Mouse (Mus musculus) heart, adult 2 months (tissue): Measurements from ENCODE around the gene Gm45140. TPM values are rescaled to one million over a fixed set of nuclear protein-coding genes. Genes with fewer than 3 reads are reported as not detected.

Experiments used
- DNase-seq, 2 experiments: peaks; one replicate each; pipeline ENCODE4 v3.0.0; 2021
- H3K27ac ChIP-seq: fragments of 200-600 bp; 2 replicates; pipeline ENCODE4 v1.8.1; 2022
- H3K27me3 ChIP-seq: fragments of 200-500 bp; 2 replicates; pipeline ENCODE4 v1.6.1; 2012; ENCODE audit warnings: mild to moderate bottlenecking, low read length, inconsistent platforms, mixed read lengths; ENCODE audit not compliant: control insufficient read depth, insufficient read depth
- H3K36me3 ChIP-seq: fragments of 200-500 bp; 2 replicates; pipeline ENCODE4 v1.6.1; 2012; ENCODE audit warnings: low read length, inconsistent platforms; ENCODE audit not compliant: control insufficient read depth, insufficient read depth
- H3K4me1 ChIP-seq: fragments of 200-500 bp; 2 replicates; pipeline ENCODE4 v1.6.1; 2011; ENCODE audit warnings: low read length; ENCODE audit not compliant: control insufficient read depth, insufficient read depth
- H3K4me3 ChIP-seq: fragments of 200-600 bp; 2 replicates; pipeline ENCODE4 v1.8.1; 2022
- H3K79me2 ChIP-seq: fragments of 200-500 bp; replicated peaks from 2 replicates; pipeline ENCODE4 v1.6.1; 2012; ENCODE audit warnings: mild to moderate bottlenecking, inconsistent platforms, low read length, moderate library complexity, mixed read lengths; ENCODE audit not compliant: control insufficient read depth, insufficient read depth
- H3K9ac ChIP-seq: fragments of 200-500 bp; 2 replicates; pipeline ENCODE4 v1.6.1; 2012; ENCODE audit warnings: low read depth, mild to moderate bottlenecking, control low read depth, inconsistent platforms, low read length, mixed read lengths
- CTCF ChIP-seq: fragments of 200-600 bp; IDR thresholded peaks from 2 replicates; pipeline ENCODE4 v1.8.1; 2022; ENCODE audit warnings: antibody characterized with exemption, mild to moderate bottlenecking, moderate library complexity
- EP300 ChIP-seq: fragments of 200-500 bp; IDR thresholded peaks from 2 replicates; pipeline ENCODE4 v1.6.1; 2011; ENCODE audit warnings: low read depth, low read length, control low read depth; ENCODE audit not compliant: insufficient read depth
- POLR2A ChIP-seq: fragments of 200-500 bp; IDR thresholded peaks from 2 replicates; pipeline ENCODE4 v1.6.1; 2011; ENCODE audit warnings: mild to moderate bottlenecking, low read depth, low read length, control low read depth; ENCODE audit not compliant: insufficient read depth
- WGBS: fragments of 180-500 bp; shearing (Covaris S2); methylation state at CpG from one replicate; pipeline ENCODE4 v1.1.7; 2018; 5-methylcytosine and 5-hydroxymethylcytosine counted together
- intact Hi-C: fragments of 180-260 bp; cut with DNase I; formaldehyde crosslinking; loops from one replicate; pipeline ENCODE4 v1.15.1; 2025
- polyA plus RNA-seq: library from polyadenylated mRNA; depleted of rRNA; stranded (reverse); fragments of >200 nt; gene quantifications from 2 replicates; pipeline ENCODE4 v1.2.3, GENCODE M21; 2012
- total RNA-seq, 2 experiments: library from RNA; stranded (reverse); gene quantifications; 2 replicates each; pipeline ENCODE4 v1.2.3; 2021

Gene Gm45140
- total and polyA plus RNA-seq, 3 experiments: 0.16 to 1.4 (median 0.23) TPM

- intact Hi-C loops: loop anchor here (5.0 to 10.0 kb wide), 3 partner anchors 50 to 343 kb away; partner anchors contain the start of genes Copg1 and Rab43
Measured at GRCm38 (mm10) chr6:87762161-87762560, 73.4 kb downstream of the Gm45140 start.

GRCm38 (mm10) chr6:87759850-87760249 is 75.7 kb downstream of the Gm45140 start:
- no peak overlapping the region for H3K27ac ChIP-seq
- no peaks in the 10 kb centered on the region for H3K79me2 ChIP-seq
- no peak for DNase-seq
- H3K9ac ChIP-seq: no peak overlapping the region
- 62% methylated on average over 3 of the region's 3 CpGs for WGBS
- H3K27me3 ChIP-seq: no peaks in the 10 kb centered on the region
- TF ChIP-seq EP300 (no peak), POLR2A (no peak), CTCF (no peak)
- no peaks in the 10 kb centered on the region; the same call in 1 of the 2 replicates for H3K4me1 ChIP-seq
- H3K36me3 ChIP-seq: no peaks in the 10 kb centered on the region
- no peak overlapping the region for H3K4me3 ChIP-seq
- intact Hi-C loops: loop anchor here (5.0 to 10.0 kb wide), 3 partner anchors 52 to 345 kb away; partner anchors contain the start of genes Copg1 and Rab43

More at GRCm38 (mm10) chr6:87762161-87762560, 73.4 kb downstream of the Gm45140 start:
- WGBS: 76% methylated on average over 5 of the region's 5 CpGs
- no peak for TF ChIP-seq POLR2A
- TF ChIP-seq CTCF: no peak
- TF ChIP-seq EP300: no peak
- H3K27me3 ChIP-seq: no peaks in the 10 kb centered on the region
- H3K36me3 ChIP-seq: no peaks in the 10 kb centered on the region
- no peak for DNase-seq
- no peak overlapping the region for H3K4me3 ChIP-seq
- H3K4me1 ChIP-seq: no peaks in the 10 kb centered on the region; the same call in 1 of the 2 replicates
- no peaks in the 10 kb centered on the region for H3K79me2 ChIP-seq
- H3K9ac ChIP-seq: no peak overlapping the region
- H3K27ac ChIP-seq: no peak overlapping the region

- H3K36me3 ChIP-seq: no peaks in the 10 kb centered on the region
- 84% methylated on average over 3 of the region's 3 CpGs for WGBS
- H3K9ac ChIP-seq: no peak overlapping the region
- H3K27ac ChIP-seq: no peak overlapping the region
- no peak for DNase-seq
- no peaks in the 10 kb centered on the region for H3K27me3 ChIP-seq
- TF ChIP-seq CTCF: no peak
- no peak for TF ChIP-seq POLR2A
- TF ChIP-seq EP300: no peak
- no peaks in the 10 kb centered on the region; the same call in 1 of the 2 replicates for H3K4me1 ChIP-seq
- intact Hi-C loops: no loop called here
- H3K79me2 ChIP-seq: no peaks in the 10 kb centered on the region
- no peak overlapping the region for H3K4me3 ChIP-seq
Measured at GRCm38 (mm10) chr6:87759404-87759803, 76.2 kb downstream of the Gm45140 start.

GRCm38 (mm10) chr6:87756896-87757295 is 78.7 kb downstream of the Gm45140 start:
- no peak for DNase-seq
- 77% methylated on average over 8 of the region's 8 CpGs for WGBS
- H3K27ac ChIP-seq: no peak overlapping the region
- no peak for TF ChIP-seq POLR2A
- TF ChIP-seq CTCF: no peak
- no peak for TF ChIP-seq EP300
- no peaks in the 10 kb centered on the region for H3K36me3 ChIP-seq
- no peaks in the 10 kb centered on the region for H3K27me3 ChIP-seq
- H3K4me3 ChIP-seq: no peak overlapping the region
- no peak overlapping the region for H3K9ac ChIP-seq
- H3K4me1 ChIP-seq: no peaks in the 10 kb centered on the region
- intact Hi-C loops: no loop called here
- H3K79me2 ChIP-seq: no peaks in the 10 kb centered on the region

GRCm38 (mm10) chr6:87755196-87755595 is 80.4 kb downstream of the Gm45140 start:
- peak in 1 of 2 experiments; percentile 12 for DNase-seq
- H3K9ac ChIP-seq: no peak overlapping the region
- H3K4me1 ChIP-seq: no peaks in the 10 kb centered on the region
- TF ChIP-seq CTCF: no peak
- no peak for TF ChIP-seq EP300
- no peak for TF ChIP-seq POLR2A
- no peak overlapping the region for H3K4me3 ChIP-seq
- no peaks in the 10 kb centered on the region for H3K36me3 ChIP-seq
- WGBS: 93% methylated on average over 4 of the region's 4 CpGs
- no peaks in the 10 kb centered on the region for H3K27me3 ChIP-seq
- H3K27ac ChIP-seq: no peak overlapping the region
- no peaks in the 10 kb centered on the region for H3K79me2 ChIP-seq
- intact Hi-C loops: no loop called here

GRCm38 (mm10) chr6:87751574-87751973 is 84.0 kb downstream of the Gm45140 start:
- no peak for TF ChIP-seq CTCF
- no peak for TF ChIP-seq POLR2A
- TF ChIP-seq EP300: no peak
- Histone ChIP-seq H3K27me3 (no peaks in the 10 kb centered on the region), H3K27ac (no peak overlapping the region), H3K4me1 (no peaks in the 10 kb centered on the region; the same call in 1 of the 2 replicates), H3K4me3 (no peak overlapping the region), H3K36me3 (no peaks in the 10 kb centered on the region), H3K79me2 (no peaks in the 10 kb centered on the region), H3K9ac (no peak overlapping the region)
- 88% methylated on average over 6 of the region's 6 CpGs for WGBS
- intact Hi-C loops: no loop called here
- no peak for DNase-seq
